Mouse (Mus musculus) midbrain, embryonic 14.5 days (tissue): ENCODE results near the gene Mblac2. TPM values are rescaled to one million over a fixed set of nuclear protein-coding genes. Genes with fewer than 3 reads are reported as not detected.
"Not testable (repeated sequence)": the region's sequence is repeated elsewhere in the genome, so short reads cannot be mapped to it uniquely, and the experiment has no call there.

Source experiments
- ATAC-seq: fragments of 200-750 bp; cut with Nextera tagmentation; 2 replicates; pipeline ENCODE4 v1.8.0; 2017; ENCODE audit warnings: moderate number of reproducible peaks, moderate library complexity; ENCODE audit not compliant: low FRiP score, low TSS enrichment
- DNase-seq: peaks from one replicate; pipeline ENCODE4 v3.0.0-alpha.2; 2015
- H3K27ac ChIP-seq: fragments of 300-500 bp; sonication (generic); replicated peaks from 2 replicates; pipeline ENCODE4 v1.5.1; 2014; ENCODE audit warnings: mild to moderate bottlenecking, low read depth, low read length, moderate library complexity
- H3K27me3 ChIP-seq: fragments of 300-500 bp; sonication (generic); 2 replicates; pipeline ENCODE4 v1.6.1; 2014; ENCODE audit warnings: low read length, control low read depth, mixed read lengths; ENCODE audit not compliant: control insufficient read depth, insufficient read depth
- H3K36me3 ChIP-seq: fragments of 300-500 bp; sonication (generic); 2 replicates; pipeline ENCODE4 v1.6.1; 2014; ENCODE audit warnings: low read length, control low read depth; ENCODE audit not compliant: control insufficient read depth, insufficient read depth
- H3K4me1 ChIP-seq: fragments of 300-500 bp; sonication (generic); 2 replicates; pipeline ENCODE4 v1.6.1; 2014; ENCODE audit warnings: mild to moderate bottlenecking, antibody characterized with exemption, low read length, control low read depth; ENCODE audit not compliant: control insufficient read depth, insufficient read depth
- H3K4me2 ChIP-seq: fragments of 300-500 bp; sonication (generic); 2 replicates; pipeline ENCODE4 v1.6.1; 2014; ENCODE audit warnings: mild to moderate bottlenecking, low read length, moderate library complexity
- H3K4me3 ChIP-seq: fragments of 300-500 bp; sonication (generic); replicated peaks from 2 replicates; pipeline ENCODE4 v1.5.1; 2014; ENCODE audit warnings: low read depth, low read length
- H3K9ac ChIP-seq: fragments of 300-500 bp; sonication (generic); replicated peaks from 2 replicates; pipeline ENCODE4 v1.6.1; 2014; ENCODE audit warnings: mild to moderate bottlenecking, low read length, moderate library complexity
- H3K9me3 ChIP-seq: fragments of 300-500 bp; sonication (generic); 2 replicates; pipeline ENCODE4 v1.6.1; 2016; ENCODE audit warnings: low read length, control low read depth, mixed read lengths; ENCODE audit not compliant: control insufficient read depth
- whole genome bisulfite sequencing: fragments of 180-500 bp; shearing (Covaris S2); extraction: QIAGEN DNeasy Blood & Tissue Kit; methylation state at CpG from one replicate; pipeline ENCODE4 v1.1.7; 2014; 5-methylcytosine and 5-hydroxymethylcytosine counted together
- polyA plus RNA-seq: library from polyadenylated mRNA; unstranded; fragments of >200 nt; fragmentation: Nextera tagmentation; extraction: Ambion mirVana; gene quantifications from 2 replicates; pipeline ENCODE4 v1.2.1, GENCODE M21; 2014

Mblac2 gene
- polyA plus RNA-seq, 1 experiment from 2014 or later: 34.1 TPM

- peak; percentile 63 for DNase-seq
- peak overlapping the region; percentile 92 for H3K4me2 ChIP-seq
- peaks cover 7% of the 10 kb centered on the region; the same call in 1 of the 2 replicates for H3K4me1 ChIP-seq
- WGBS: under 1% methylated on average over 42 of the region's 42 CpGs
- peak overlapping the region; percentile 74 for H3K9ac ChIP-seq
- H3K9me3 ChIP-seq: no peaks in the 10 kb centered on the region
- H3K27me3 ChIP-seq: no peaks in the 10 kb centered on the region
- peak; percentile 55 for ATAC-seq
- no peaks in the 10 kb centered on the region for H3K36me3 ChIP-seq
- peak overlapping the region; percentile 88 for H3K27ac ChIP-seq
- peak overlapping the region; percentile 86 for H3K4me3 ChIP-seq
Observed at GRCm38 (mm10) chr13:81711546-81712371, 618 bp downstream of the Mblac2 start.

DNA sequence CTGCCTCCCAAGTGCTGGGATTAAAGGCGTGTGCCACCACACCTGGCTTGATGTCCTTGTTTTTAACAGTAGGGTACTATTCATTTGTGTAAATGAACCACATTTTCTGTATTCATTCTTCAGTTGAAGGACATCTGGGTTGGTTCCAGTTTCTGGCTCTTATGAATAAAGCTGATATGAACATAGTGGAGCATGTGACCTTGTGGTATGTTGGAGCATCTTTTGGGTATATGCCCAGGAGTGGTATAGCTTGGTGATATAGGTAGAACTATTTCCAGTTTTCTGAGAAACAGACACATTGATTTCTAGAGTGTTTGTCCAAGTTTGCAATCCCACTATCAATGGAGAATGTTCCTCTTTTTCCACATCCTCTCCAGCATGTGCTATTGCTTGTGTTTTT is 2.8 kb downstream of the Mblac2 start:
- H3K4me1 ChIP-seq: peaks cover 7% of the 10 kb centered on the region; the same call in 1 of the 2 replicates
- no peak overlapping the region for H3K9ac ChIP-seq
- no peaks in the 10 kb centered on the region for H3K36me3 ChIP-seq
- ATAC-seq: no peak
- no peak overlapping the region for H3K4me3 ChIP-seq
- no peak for DNase-seq
- H3K27ac ChIP-seq: no peak overlapping the region
- WGBS: 96% methylated on average over 1 of the region's 1 CpGs
- H3K9me3 ChIP-seq: no peaks in the 10 kb centered on the region
- no peaks in the 10 kb centered on the region for H3K27me3 ChIP-seq
- H3K4me2 ChIP-seq: no peak overlapping the region

DNA sequence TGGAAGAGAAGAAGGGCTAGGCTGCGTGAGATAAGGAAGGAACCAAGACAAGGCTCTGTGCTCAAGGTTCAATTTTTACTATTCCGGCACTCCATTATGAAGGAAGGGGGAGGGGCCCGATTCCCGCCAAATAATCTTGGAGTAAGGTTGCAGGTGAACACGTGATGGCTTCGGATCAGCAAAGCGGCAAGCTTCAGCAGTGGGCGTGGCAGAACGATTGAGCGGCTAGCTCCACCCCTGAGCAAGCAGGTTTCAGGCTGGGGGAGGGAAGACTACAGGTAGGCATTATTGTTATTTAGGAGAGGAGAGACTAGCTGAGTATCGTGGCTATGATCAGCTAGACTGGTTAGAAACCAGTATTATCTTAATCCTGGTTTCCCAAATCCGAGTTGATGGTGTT is 17.0 kb downstream of the Mblac2 start:
- not testable (repeated sequence) for H3K4me3 ChIP-seq, ATAC-seq, H3K36me3 ChIP-seq, H3K9me3 ChIP-seq, H3K4me2 ChIP-seq, H3K9ac ChIP-seq, H3K27me3 ChIP-seq, H3K4me1 ChIP-seq, H3K27ac ChIP-seq, DNase-seq
- WGBS: 64% methylated on average over 12 of the region's 12 CpGs

- H3K4me2 ChIP-seq: no peak overlapping the region
- no peaks in the 10 kb centered on the region for H3K9me3 ChIP-seq
- H3K4me1 ChIP-seq: no peaks in the 10 kb centered on the region
- H3K36me3 ChIP-seq: no peaks in the 10 kb centered on the region
- no peak overlapping the region for H3K4me3 ChIP-seq
- DNase-seq (no peak), ATAC-seq (no peak)
- H3K27me3 ChIP-seq: no peaks in the 10 kb centered on the region
- WGBS: 82% methylated on average over 4 of the region's 4 CpGs
- H3K9ac ChIP-seq: no peak overlapping the region
- no peak overlapping the region for H3K27ac ChIP-seq
Observed at GRCm38 (mm10) chr13:81729102-81729501, 18.0 kb downstream of the Mblac2 start.

GRCm38 (mm10) chr13:81730362-81730761 is 19.2 kb downstream of the Mblac2 start:
- Histone ChIP-seq H3K9me3 (no peaks in the 10 kb centered on the region), H3K4me1 (no peaks in the 10 kb centered on the region), H3K27me3 (no peaks in the 10 kb centered on the region), H3K27ac (no peak overlapping the region), H3K4me3 (no peak overlapping the region), H3K9ac (no peak overlapping the region), H3K4me2 (no peak overlapping the region), H3K36me3 (no peaks in the 10 kb centered on the region)
- WGBS: 95% methylated on average over 1 of the region's 1 CpGs
- ATAC-seq (no peak), DNase-seq (no peak)

- no peaks in the 10 kb centered on the region for H3K4me1 ChIP-seq
- DNase-seq (no peak), ATAC-seq (no peak)
- H3K4me2 ChIP-seq: no peak overlapping the region
- no peak overlapping the region for H3K27ac ChIP-seq
- 90% methylated on average over 5 of the region's 5 CpGs for WGBS
- H3K9me3 ChIP-seq: no peaks in the 10 kb centered on the region
- no peak overlapping the region for H3K4me3 ChIP-seq
- no peak overlapping the region for H3K9ac ChIP-seq
- no peaks in the 10 kb centered on the region for H3K27me3 ChIP-seq
- H3K36me3 ChIP-seq: no peaks in the 10 kb centered on the region
Observed at GRCm38 (mm10) chr13:81736606-81737005, 25.5 kb downstream of the Mblac2 start.

- Histone ChIP-seq H3K27ac (no peak overlapping the region), H3K4me2 (no peak overlapping the region), H3K4me1 (no peaks in the 10 kb centered on the region), H3K27me3 (no peaks in the 10 kb centered on the region), H3K9me3 (peaks cover under 1% of the 10 kb centered on the region; the same call in 1 of the 2 replicates), H3K36me3 (no peaks in the 10 kb centered on the region), H3K9ac (no peak overlapping the region), H3K4me3 (no peak overlapping the region)
- 62% methylated on average over 3 of the region's 3 CpGs for WGBS
- no peak for ATAC-seq
- no peak for DNase-seq
Observed at GRCm38 (mm10) chr13:81740898-81741297, 29.8 kb downstream of the Mblac2 start.

- no peaks in the 10 kb centered on the region for H3K4me1 ChIP-seq
- H3K36me3 ChIP-seq: no peaks in the 10 kb centered on the region
- ATAC-seq (0 out of 2 replicates have a peak, but pooled peaks have one; percentile 20), DNase-seq (no peak)
- no peak overlapping the region for H3K4me2 ChIP-seq
- WGBS: 51% methylated on average over 10 of the region's 10 CpGs
- H3K4me3 ChIP-seq: no peak overlapping the region
- no peak overlapping the region for H3K9ac ChIP-seq
- H3K9me3 ChIP-seq: peaks cover 4% of the 10 kb centered on the region; the same call in 1 of the 2 replicates
- no peak overlapping the region for H3K27ac ChIP-seq
- no peaks in the 10 kb centered on the region for H3K27me3 ChIP-seq
Observed at GRCm38 (mm10) chr13:81743391-81744091, 32.4 kb downstream of the Mblac2 start.

- H3K4me1 ChIP-seq: no peaks in the 10 kb centered on the region
- no peak overlapping the region for H3K27ac ChIP-seq
- no peak overlapping the region for H3K4me3 ChIP-seq
- ATAC-seq (no peak), DNase-seq (no peak)
- no peak overlapping the region for H3K9ac ChIP-seq
- H3K9me3 ChIP-seq: peaks cover 4% of the 10 kb centered on the region; the same call in 1 of the 2 replicates
- no peak overlapping the region for H3K4me2 ChIP-seq
- H3K27me3 ChIP-seq: no peaks in the 10 kb centered on the region
- no peaks in the 10 kb centered on the region for H3K36me3 ChIP-seq
- WGBS: 28% methylated on average over 2 of the region's 2 CpGs
Observed at GRCm38 (mm10) chr13:81744092-81744396, 32.9 kb downstream of the Mblac2 start.
